Mouse (Mus musculus) hematopoietic multipotent progenitor cell, adult 10-12 weeks (in vitro differentiated cells): Measurements from ENCODE around the gene Elavl2. TPM values are rescaled to one million over a fixed set of nuclear protein-coding genes. Genes with fewer than 3 reads are reported as not detected.

Source experiments
- polyA plus RNA-seq: library from polyadenylated mRNA; stranded (reverse); fragments of >175 nt; gene quantifications from 2 replicates; pipeline ENCODE4 v1.2.3, GENCODE M21; 2012; ENCODE audit warnings: low replicate concordance

The Elavl2 gene
- not detected in 2 replicates for polyA plus RNA-seq

DNA sequence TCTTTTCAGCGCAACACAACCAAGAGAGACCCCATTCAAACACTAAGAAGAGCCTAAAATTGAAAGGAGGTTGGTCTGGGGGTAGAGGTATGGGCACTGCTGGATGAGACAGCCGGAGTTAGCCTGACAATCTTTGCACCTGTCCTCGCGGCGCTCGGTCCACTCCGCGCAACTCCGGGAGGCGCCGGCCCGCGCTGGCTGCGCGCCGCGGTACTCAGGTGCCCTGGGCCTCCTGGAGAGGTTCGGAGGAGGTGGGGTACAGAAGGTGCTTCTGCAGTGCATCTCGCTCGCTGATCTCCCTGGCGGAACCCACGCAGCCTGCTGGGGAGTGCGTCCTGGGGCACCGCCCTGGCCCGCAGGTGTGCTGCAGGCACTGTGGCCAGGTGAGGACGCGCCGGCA, at the start of gene Elavl2:
TSS of gene Elavl2 (minus strand) at position 363 of the 400 bp plus-strand sequence.

